Mouse (Mus musculus): ENCODE data around the gene Nfib. TPM values are rescaled to one million over a fixed set of nuclear protein-coding genes. Genes with fewer than 3 reads are reported as not detected.

Nfib gene
- polyA plus RNA-seq, 1 experiment from 2014 or later, result 75.7 TPM

GRCm38 (mm10) chr4:82692009-82692326, 13.6 kb downstream of the Nfib start:
- no peak overlapping the region for H3K9ac ChIP-seq (ENCODE audit: low read depth, low read length)
- no peak for ATAC-seq
- H3K4me2 ChIP-seq (ENCODE audit: low read length), result no peak overlapping the region
- no peaks in the 10 kb centered on the region for H3K9me3 ChIP-seq (ENCODE audit: control insufficient read depth, low read length)
- no peak overlapping the region; the same call in 1 of the 2 replicates for H3K27ac ChIP-seq (ENCODE audit: low read depth, low read length)
- no peaks in the 10 kb centered on the region for H3K27me3 ChIP-seq (replicated peaks; ENCODE audit: control insufficient read depth, insufficient read depth, low read length)
- no peaks in the 10 kb centered on the region for H3K36me3 ChIP-seq (ENCODE audit: control insufficient read depth, insufficient read depth, low read length)
- no peak overlapping the region for H3K4me3 ChIP-seq (ENCODE audit: low read length)
- 46% methylated on average over 3 of the region's 3 CpGs for WGBS
- H3K4me1 ChIP-seq (ENCODE audit: control insufficient read depth, insufficient read depth, low read depth, low read length), result peaks cover 5% of the 10 kb centered on the region

DNA sequence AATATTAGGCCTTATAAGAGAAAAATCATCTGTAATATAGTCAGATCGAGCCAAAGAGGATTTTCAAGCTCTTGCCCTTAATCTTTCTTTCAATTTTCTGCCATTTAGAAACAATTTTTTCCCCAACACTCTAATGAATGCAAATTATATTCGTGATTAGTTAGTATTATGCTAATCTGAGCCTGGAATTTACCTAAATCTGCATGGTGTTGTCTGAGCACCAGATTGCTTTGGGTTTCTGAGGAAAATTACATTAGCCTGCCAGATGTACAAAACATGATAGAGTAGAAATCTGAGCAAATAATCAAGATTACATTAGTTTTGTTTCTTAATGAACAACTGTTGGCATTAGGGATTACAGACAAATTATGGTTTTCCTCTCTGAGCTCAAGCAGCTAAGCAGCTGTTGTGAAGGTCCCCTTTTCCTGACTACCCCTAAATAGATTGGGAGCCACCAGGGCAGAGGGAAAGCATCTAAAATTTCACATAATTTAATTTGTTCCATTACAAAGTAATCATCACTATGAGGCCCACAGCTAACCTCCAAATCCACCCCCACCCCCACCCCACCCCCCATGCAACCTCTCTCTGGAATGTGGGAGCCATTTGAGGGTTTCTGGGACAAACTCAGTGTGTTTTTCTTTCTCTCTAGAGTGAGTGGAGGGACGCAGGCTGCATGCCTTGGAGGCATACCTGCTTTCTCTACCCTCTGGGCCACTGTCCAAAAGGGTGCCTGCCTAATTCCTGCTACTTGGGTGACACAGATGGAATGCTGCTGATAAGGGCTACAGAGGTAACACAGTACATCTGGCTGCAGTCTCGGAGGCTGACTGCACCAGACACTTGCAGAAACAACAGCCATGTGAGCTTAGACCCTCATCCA, 14.2 kb downstream of the Nfib start:
- ATAC-seq, result no peak
- Histone ChIP-seq H3K4me3 (ENCODE audit: low read length) (no peak overlapping the region), H3K9me3 (ENCODE audit: control insufficient read depth, low read length) (no peaks in the 10 kb centered on the region), H3K27me3 (replicated peaks; ENCODE audit: control insufficient read depth, insufficient read depth, low read length) (no peaks in the 10 kb centered on the region), H3K4me1 (ENCODE audit: control insufficient read depth, insufficient read depth, low read depth, low read length) (peaks cover 5% of the 10 kb centered on the region), H3K4me2 (ENCODE audit: low read length) (no peak overlapping the region), H3K36me3 (ENCODE audit: control insufficient read depth, insufficient read depth, low read length) (no peaks in the 10 kb centered on the region), H3K9ac (ENCODE audit: low read depth, low read length) (no peak overlapping the region), H3K27ac (ENCODE audit: low read depth, low read length) (no peak overlapping the region; the same call in 1 of the 2 replicates)
- 38% methylated on average over 4 of the region's 4 CpGs for WGBS

GRCm38 (mm10) chr4:82690267-82690666, 15.3 kb downstream of the Nfib start:
- H3K27me3 ChIP-seq (replicated peaks; ENCODE audit: control insufficient read depth, insufficient read depth, low read length), result no peaks in the 10 kb centered on the region
- H3K9ac ChIP-seq (ENCODE audit: low read depth, low read length), result no peak overlapping the region
- H3K9me3 ChIP-seq (ENCODE audit: control insufficient read depth, low read length), result no peaks in the 10 kb centered on the region
- no peak overlapping the region for H3K4me3 ChIP-seq (ENCODE audit: low read length)
- H3K4me1 ChIP-seq (ENCODE audit: control insufficient read depth, insufficient read depth, low read depth, low read length), result peaks cover 5% of the 10 kb centered on the region
- peak overlapping the region; percentile 13; the same call in 1 of the 2 replicates for H3K27ac ChIP-seq (ENCODE audit: low read depth, low read length)
- H3K4me2 ChIP-seq (ENCODE audit: low read length), result no peak overlapping the region
- no peaks in the 10 kb centered on the region for H3K36me3 ChIP-seq (ENCODE audit: control insufficient read depth, insufficient read depth, low read length)
- ATAC-seq, result peak; percentile 95
- 19% methylated on average over 7 of the region's 7 CpGs for WGBS

- Histone ChIP-seq H3K4me2 (ENCODE audit: low read length) (no peak overlapping the region), H3K27ac (ENCODE audit: low read depth, low read length) (no peak overlapping the region), H3K36me3 (ENCODE audit: control insufficient read depth, insufficient read depth, low read length) (no peaks in the 10 kb centered on the region), H3K9ac (ENCODE audit: low read depth, low read length) (no peak overlapping the region), H3K4me1 (ENCODE audit: control insufficient read depth, insufficient read depth, low read depth, low read length) (no peaks in the 10 kb centered on the region; the same call in 1 of the 2 replicates), H3K9me3 (ENCODE audit: control insufficient read depth, low read length) (no peaks in the 10 kb centered on the region), H3K4me3 (ENCODE audit: low read length) (no peak overlapping the region), H3K27me3 (replicated peaks; ENCODE audit: control insufficient read depth, insufficient read depth, low read length) (no peaks in the 10 kb centered on the region)
- no peak for ATAC-seq
- WGBS, result 88% methylated on average over 6 of the region's 6 CpGs
Observed at GRCm38 (mm10) chr4:82686037-82686436, 19.5 kb downstream of the Nfib start.

- no peaks in the 10 kb centered on the region for H3K27me3 ChIP-seq (replicated peaks; ENCODE audit: control insufficient read depth, insufficient read depth, low read length)
- H3K36me3 ChIP-seq (ENCODE audit: control insufficient read depth, insufficient read depth, low read length), result no peaks in the 10 kb centered on the region
- no peak overlapping the region; the same call in 1 of the 2 replicates for H3K27ac ChIP-seq (ENCODE audit: low read depth, low read length)
- H3K4me1 ChIP-seq (ENCODE audit: control insufficient read depth, insufficient read depth, low read depth, low read length), result no peaks in the 10 kb centered on the region
- no peaks in the 10 kb centered on the region for H3K9me3 ChIP-seq (ENCODE audit: control insufficient read depth, low read length)
- no peak overlapping the region for H3K9ac ChIP-seq (ENCODE audit: low read depth, low read length)
- WGBS, result 59% methylated on average over 12 of the region's 12 CpGs
- peak overlapping the region; percentile 10; the same call in 1 of the 2 replicates for H3K4me2 ChIP-seq (ENCODE audit: low read length)
- ATAC-seq, result no peak
- H3K4me3 ChIP-seq (ENCODE audit: low read length), result no peak overlapping the region
Observed at GRCm38 (mm10) chr4:82684088-82684715, 21.3 kb downstream of the Nfib start.

DNA sequence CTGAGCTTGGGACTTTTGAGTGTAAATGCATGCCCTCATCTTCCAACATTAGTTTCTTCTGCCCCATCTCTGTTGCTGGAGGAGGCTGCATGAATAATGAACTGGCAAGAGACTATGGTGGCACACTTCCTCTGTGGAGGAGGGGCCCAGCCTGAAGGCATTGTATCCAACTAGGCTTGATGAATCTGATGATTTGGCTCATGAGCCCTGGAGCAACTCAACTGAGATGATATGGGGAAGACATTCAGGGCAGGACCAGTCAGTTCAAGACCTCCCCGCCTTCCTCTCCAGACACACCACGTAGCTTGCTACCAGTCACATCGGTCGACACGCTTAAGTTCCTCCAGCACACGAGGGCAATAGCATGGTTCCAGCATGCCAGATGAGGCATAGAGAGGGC, 22.0 kb downstream of the Nfib start:
- peak; percentile 27; the same call in 1 of the 2 replicates for ATAC-seq
- 72% methylated on average over 6 of the region's 6 CpGs for WGBS
- no peaks in the 10 kb centered on the region for H3K4me1 ChIP-seq (ENCODE audit: control insufficient read depth, insufficient read depth, low read depth, low read length)

DNA sequence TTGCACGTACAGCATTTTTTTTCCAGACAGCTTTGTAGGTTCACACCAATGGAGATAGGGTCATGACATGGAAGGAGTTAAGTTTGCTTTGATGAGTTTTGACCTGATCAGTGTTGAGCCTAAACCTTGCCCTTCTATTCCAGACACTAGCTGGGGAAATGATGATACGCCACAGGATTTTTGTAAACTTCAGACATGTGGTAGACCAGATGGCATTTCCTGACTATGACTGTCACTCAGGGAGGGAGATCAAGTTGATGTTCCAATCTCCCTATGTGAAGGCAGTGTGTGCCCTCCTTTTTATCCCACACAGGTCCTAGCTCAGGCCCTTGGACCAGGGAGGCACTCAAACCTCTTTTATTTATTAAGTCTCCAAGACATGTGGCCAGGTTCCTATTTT, 29.4 kb downstream of the Nfib start:
- Histone ChIP-seq H3K36me3 (ENCODE audit: control insufficient read depth, insufficient read depth, low read length) (no peaks in the 10 kb centered on the region), H3K27ac (ENCODE audit: low read depth, low read length) (no peak overlapping the region), H3K4me3 (ENCODE audit: low read length) (no peak overlapping the region), H3K27me3 (replicated peaks; ENCODE audit: control insufficient read depth, insufficient read depth, low read length) (no peaks in the 10 kb centered on the region), H3K9ac (ENCODE audit: low read depth, low read length) (no peak overlapping the region), H3K4me1 (ENCODE audit: control insufficient read depth, insufficient read depth, low read depth, low read length) (no peaks in the 10 kb centered on the region), H3K9me3 (ENCODE audit: control insufficient read depth, low read length) (no peaks in the 10 kb centered on the region), H3K4me2 (ENCODE audit: low read length) (no peak overlapping the region)
- 96% methylated on average over 2 of the region's 2 CpGs for WGBS
- ATAC-seq, result no peak

More for the DNA sequence above, 22.0 kb downstream of the Nfib start:
- no peaks in the 10 kb centered on the region for H3K36me3 ChIP-seq (ENCODE audit: control insufficient read depth, insufficient read depth, low read length)
- no peak overlapping the region for H3K4me3 ChIP-seq (ENCODE audit: low read length)
- H3K27me3 ChIP-seq (replicated peaks; ENCODE audit: control insufficient read depth, insufficient read depth, low read length), result no peaks in the 10 kb centered on the region
- H3K27ac ChIP-seq (ENCODE audit: low read depth, low read length), result no peak overlapping the region
- H3K9me3 ChIP-seq (ENCODE audit: control insufficient read depth, low read length), result no peaks in the 10 kb centered on the region
- H3K4me2 ChIP-seq (ENCODE audit: low read length), result no peak overlapping the region
- no peak overlapping the region for H3K9ac ChIP-seq (ENCODE audit: low read depth, low read length)

DNA sequence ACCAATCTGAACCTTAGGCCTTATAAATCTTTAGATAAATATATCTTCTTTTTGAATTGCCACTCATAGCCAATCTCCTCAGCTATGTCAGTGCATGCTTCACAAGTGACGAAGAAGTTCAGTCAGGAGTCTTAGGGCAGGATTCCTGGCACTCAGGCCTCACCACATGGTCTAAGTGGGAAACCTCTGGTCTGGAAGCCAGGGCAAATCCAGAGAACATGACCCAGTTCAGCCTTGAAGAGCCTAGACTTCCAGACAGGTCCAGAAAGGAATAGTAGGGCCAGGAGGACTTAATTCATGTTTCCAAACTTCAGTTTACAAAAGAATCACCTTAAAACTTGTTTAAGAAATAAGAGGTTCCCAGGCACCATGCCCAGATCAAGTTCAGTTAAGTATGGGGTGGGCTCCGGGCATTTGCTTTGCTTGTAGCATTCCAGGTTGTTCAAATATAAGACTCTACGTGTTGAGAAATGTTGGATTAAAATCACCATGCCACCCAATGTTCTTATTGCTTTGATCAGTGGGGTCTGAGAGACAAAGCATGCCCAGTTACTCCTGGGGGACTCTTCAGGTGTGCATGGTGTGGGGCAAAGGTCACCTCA, 38.2 kb downstream of the Nfib start:
- Histone ChIP-seq H3K9ac (ENCODE audit: low read depth, low read length) (no peak overlapping the region), H3K4me3 (ENCODE audit: low read length) (no peak overlapping the region), H3K4me1 (ENCODE audit: control insufficient read depth, insufficient read depth, low read depth, low read length) (no peaks in the 10 kb centered on the region), H3K4me2 (ENCODE audit: low read length) (no peak overlapping the region), H3K36me3 (ENCODE audit: control insufficient read depth, insufficient read depth, low read length) (no peaks in the 10 kb centered on the region), H3K27me3 (replicated peaks; ENCODE audit: control insufficient read depth, insufficient read depth, low read length) (no peaks in the 10 kb centered on the region), H3K27ac (ENCODE audit: low read depth, low read length) (no peak overlapping the region), H3K9me3 (ENCODE audit: control insufficient read depth, low read length) (no peaks in the 10 kb centered on the region)
- no peak for ATAC-seq
- WGBS, result 95% methylated on average over 3 of the region's 3 CpGs

DNA sequence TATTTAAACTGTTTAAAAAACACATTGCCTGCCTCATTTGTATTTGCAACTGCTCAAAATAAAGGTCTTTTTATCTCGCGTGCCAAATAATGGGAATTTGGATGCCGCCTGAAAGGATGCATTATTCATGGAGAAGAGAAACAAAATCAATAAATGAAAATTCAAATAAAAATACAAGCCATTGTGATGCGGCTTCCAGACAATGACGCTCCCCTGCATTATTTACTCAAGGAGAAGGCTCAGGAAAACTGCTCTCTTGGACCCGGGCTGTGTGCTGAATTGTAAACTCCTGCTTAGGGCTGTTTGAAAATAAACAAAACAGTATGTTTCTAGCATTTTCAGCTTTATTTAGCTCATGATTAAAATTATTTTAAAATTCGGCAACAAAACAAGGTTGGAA, 41.1 kb downstream of the Nfib start:
- H3K4me2 ChIP-seq (ENCODE audit: low read length), result no peak overlapping the region
- no peak overlapping the region for H3K9ac ChIP-seq (ENCODE audit: low read depth, low read length)
- no peaks in the 10 kb centered on the region for H3K36me3 ChIP-seq (ENCODE audit: control insufficient read depth, insufficient read depth, low read length)
- ATAC-seq, result no peak
- 62% methylated on average over 7 of the region's 7 CpGs for WGBS
- no peaks in the 10 kb centered on the region for H3K9me3 ChIP-seq (ENCODE audit: control insufficient read depth, low read length)
- H3K27me3 ChIP-seq (replicated peaks; ENCODE audit: control insufficient read depth, insufficient read depth, low read length), result no peaks in the 10 kb centered on the region
- H3K4me3 ChIP-seq (ENCODE audit: low read length), result no peak overlapping the region
- H3K4me1 ChIP-seq (ENCODE audit: control insufficient read depth, insufficient read depth, low read depth, low read length), result no peaks in the 10 kb centered on the region
- no peak overlapping the region for H3K27ac ChIP-seq (ENCODE audit: low read depth, low read length)

Data from hindbrain, embryonic 16.5 days (tissue).